Mouse (Mus musculus): ENCODE results near the gene Rpl19.

DNA sequence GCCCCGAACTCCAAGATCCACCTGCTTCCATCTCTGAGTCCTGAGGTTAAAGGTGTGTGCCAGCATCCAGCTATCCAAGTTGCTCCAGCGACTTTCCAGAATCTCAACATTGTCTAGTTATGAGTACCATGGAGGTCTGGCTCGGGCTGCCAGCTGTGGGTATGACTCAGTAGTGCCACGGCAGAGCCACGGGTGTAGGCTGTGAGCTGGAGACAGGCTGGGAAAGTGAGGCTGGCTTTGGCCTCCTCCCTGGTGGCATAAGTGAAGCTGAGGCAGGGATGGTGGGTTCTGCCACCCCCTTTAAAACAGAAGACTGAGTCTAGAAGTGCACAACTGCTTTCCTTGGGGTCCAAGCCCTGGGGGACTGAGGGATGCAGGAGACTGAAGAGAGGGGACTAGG, 7.6 kb downstream of the Rpl19 start:
- no peak for TF ChIP-seq CTCF (conservative IDR thresholded peaks at IDR 0.05; ENCODE audit: low read length)
- no peak for TF ChIP-seq NANOG (IDR thresholded peaks at IDR 0.05; ENCODE audit: borderline replicate concordance, low read length)

Data from E14TG2a.4 (cell line).